Mouse (Mus musculus): Measurements from ENCODE around the gene Otud6a. TPM values are rescaled to one million over a fixed set of nuclear protein-coding genes. Genes with fewer than 3 reads are reported as not detected.
"Not testable (repeated sequence)": the region's sequence is repeated elsewhere in the genome, so short reads cannot be mapped to it uniquely, and the experiment has no call there.

Gene Otud6a
- not detected for total RNA-seq (2021)

GRCm38 (mm10) chrX:100428693-100429092, at the start of gene Otud6a:
Gene Otud6a (plus strand): TSS chrX:100429013.
- no peak for DNase-seq

- no peak for DNase-seq
Measured at GRCm38 (mm10) chrX:100389887-100390286, 38.9 kb upstream of the Otud6a start.

GRCm38 (mm10) chrX:100392304-100392703, 36.5 kb upstream of the Otud6a start:
- peak; percentile 48 for DNase-seq

- no peak for DNase-seq
Measured at GRCm38 (mm10) chrX:100394223-100394861, 34.5 kb upstream of the Otud6a start.

- DNase-seq, result peak; percentile 16
Measured at GRCm38 (mm10) chrX:100395026-100395425, 33.8 kb upstream of the Otud6a start.

- DNase-seq, result no peak
Measured at GRCm38 (mm10) chrX:100400900-100401299, 27.9 kb upstream of the Otud6a start.

GRCm38 (mm10) chrX:100401657-100402056, 27.2 kb upstream of the Otud6a start:
- DNase-seq, result no peak

GRCm38 (mm10) chrX:100409245-100409644, 19.6 kb upstream of the Otud6a start:
- DNase-seq, result no peak

GRCm38 (mm10) chrX:100432311-100432710, 3.5 kb downstream of the Otud6a start:
- no peak for DNase-seq

- DNase-seq, result not testable (repeated sequence)
Measured at GRCm38 (mm10) chrX:100442617-100443016, 13.8 kb downstream of the Otud6a start, which contains the start of gene Awat2. Gene Awat2 (minus strand): TSS chrX:100442717.

GRCm38 (mm10) chrX:100443532-100443931, 14.7 kb downstream of the Otud6a start:
- no peak for DNase-seq

- DNase-seq, result no peak
Measured at GRCm38 (mm10) chrX:100468047-100468446, 39.2 kb downstream of the Otud6a start.

- DNase-seq, result no peak
Measured at GRCm38 (mm10) chrX:100470126-100470525, 41.3 kb downstream of the Otud6a start.

GRCm38 (mm10) chrX:100471491-100471890, 42.7 kb downstream of the Otud6a start:
- DNase-seq, result no peak

GRCm38 (mm10) chrX:100475569-100476223, 46.9 kb downstream of the Otud6a start:
- DNase-seq, result no peak

Small RNA genes lying within 50 kb of the gene (microRNA-seq; reads per million reads assigned to microRNA genes)
- gene Mir676, result 2,037 to 2,702 reads per million in 2 experiments

Other genes starting within 250 kb of the Otud6a start
- not detected for gene Awat2, start 13.7 kb downstream of the Otud6a start, total RNA-seq (2021)
- gene Igbp1, start 65.3 kb downstream of the Otud6a start, total RNA-seq (2021), result 10 to 100 TPM; 44.6 to 46.4 TPM
- gene Dgat2l6, start 95.8 kb downstream of the Otud6a start, total RNA-seq (2021), result not detected
- not detected for gene Awat1, start 143.2 kb downstream of the Otud6a start, total RNA-seq (2021)
- gene P2ry4, start 165.9 kb downstream of the Otud6a start, total RNA-seq (2021), result not detected
- not detected for gene Arr3, start 176.5 kb downstream of the Otud6a start, total RNA-seq (2021)
- 10 to 100 TPM; 29.3 to 32.1 TPM for gene Kif4, start 196.7 kb downstream of the Otud6a start, total RNA-seq (2021)
- 10 to 100 TPM; 36.5 to 42.0 TPM for gene Pdzd11, start 197.6 kb downstream of the Otud6a start, total RNA-seq (2021)

Data from heart, postnatal 4 days (tissue).